Mouse (Mus musculus) naive thymus-derived CD4-positive, alpha-beta T cell, adult 5 months (primary cell): ENCODE results near the gene Chl1. TPM values are rescaled to one million over a fixed set of nuclear protein-coding genes. Genes with fewer than 3 reads are reported as not detected.

Experiments used
- polyA plus RNA-seq: library from polyadenylated mRNA; unstranded; fragments of 100-300 nt; shearing (Covaris generic); gene quantifications from one replicate; pipeline ENCODE4 v1.2.1, GENCODE M21; 2017

Gene Chl1
- polyA plus RNA-seq = not detected

GRCm38 (mm10) chr6:103510392-103511289, at the start of gene Chl1:
Gene Chl1 (plus strand): TSS chr6:103510586.

